Mouse (Mus musculus) embryonic fibroblast, embryonic 13.5 days (primary cell): ENCODE measurements around the gene Birc5.

Source experiments
- CTCF ChIP-seq: IDR thresholded peaks from 2 replicates; pipeline ENCODE4 v1.5.1; 2011; ENCODE audit warnings: mild to moderate bottlenecking, control low read depth, low read length, moderate library complexity, borderline replicate concordance; ENCODE audit not compliant: insufficient read depth
- POLR2A ChIP-seq: IDR thresholded peaks from 2 replicates; pipeline ENCODE4 v1.6.1; 2011; ENCODE audit warnings: low read depth, mild to moderate bottlenecking, control low read depth, low read length, moderate library complexity

DNA sequence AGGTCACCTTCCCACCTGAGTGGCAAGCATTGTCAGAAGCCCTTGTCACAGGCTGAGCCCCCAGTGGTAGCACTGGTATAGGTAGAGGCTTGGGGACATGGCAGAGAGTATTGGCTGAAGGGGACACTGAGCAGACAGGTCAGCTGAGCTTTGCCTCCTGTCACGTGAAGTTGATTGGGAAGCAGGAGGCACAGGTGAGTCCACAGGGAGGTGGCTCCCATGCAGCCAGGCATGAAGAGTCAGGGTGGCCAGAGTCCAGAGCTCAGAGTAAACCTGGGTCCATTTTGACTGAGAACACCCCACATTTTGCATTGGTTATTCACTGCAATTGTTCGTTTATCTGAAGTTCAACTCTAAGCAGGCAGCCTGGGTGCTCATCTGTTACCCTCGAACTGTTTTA lies 3.8 kb downstream of the Birc5 start:
- no peak for TF ChIP-seq CTCF
- TF ChIP-seq POLR2A: no peak
